Mouse (Mus musculus): ENCODE data around the gene Satb2.

DNA sequence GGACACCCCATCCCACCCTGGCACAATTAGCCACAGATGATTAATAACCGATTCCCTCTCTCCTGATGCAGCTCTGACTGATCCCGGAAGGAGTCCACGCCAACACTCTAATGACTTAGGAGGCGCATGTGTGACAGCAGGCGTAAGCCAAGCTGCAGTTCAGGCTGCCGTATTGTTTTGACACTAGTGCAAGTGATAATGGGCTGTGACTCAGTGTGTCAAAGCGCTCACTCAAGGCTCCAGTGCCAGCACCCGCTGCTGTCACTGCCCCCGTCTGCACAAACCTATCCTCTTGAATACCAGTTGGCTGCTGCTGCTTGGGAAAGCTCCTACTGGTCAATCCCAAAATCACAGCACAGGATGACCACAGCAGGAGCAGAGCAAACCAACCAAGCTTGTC lies 49.7 kb downstream of the Satb2 start:
- no peak for TF ChIP-seq FLI1 (IDR thresholded peaks at IDR 0.05; ENCODE audit: low read length)
- no peak for TF ChIP-seq GATA1 (IDR thresholded peaks at IDR 0.05; ENCODE audit: borderline replicate concordance, low read length)

All from megakaryocyte, embryonic 14.5 days (primary cell).